Mouse (Mus musculus) MEL (cell line): Measurements from ENCODE around the gene Plekhg5.

Experiments used
- CHD1 ChIP-seq: IDR thresholded peaks from 2 replicates; pipeline ENCODE4 v1.6.1; 2012; ENCODE audit warnings: low read depth, mild to moderate bottlenecking, inconsistent platforms, low read length, improper control_type of control experiment
- CHD2 ChIP-seq: IDR thresholded peaks from 2 replicates; pipeline ENCODE4 v1.6.1; 2011; ENCODE audit warnings: low read length, improper control_type of control experiment
- CTCF ChIP-seq, 3 experiments: IDR thresholded peaks in 2 of 3; conservative IDR thresholded peaks in 1 of 3; 2 replicates each; pipeline ENCODE4 v1.5.1; 2011 to 2012; ENCODE audit warnings: low read length in 3 of 3, low read depth in 2 of 3, mild to moderate bottlenecking in 2 of 3, improper control_type of control experiment in 1 of 3, inconsistent platforms in 1 of 3, mixed read lengths in 1 of 3, moderate library complexity in 1 of 3; ENCODE audit not compliant: control insufficient read depth in 1 of 3, insufficient read depth in 1 of 3, poor library complexity in 1 of 3, severe bottlenecking in 1 of 3
- EP300 ChIP-seq, 2 experiments: IDR thresholded peaks; 2 replicates each; pipeline ENCODE4 v1.6.1; 2011; ENCODE audit warnings: improper control_type of control experiment in 2 of 2, low read length in 2 of 2, low read depth in 1 of 2, mild to moderate bottlenecking in 1 of 2
- GATA1 ChIP-seq: IDR thresholded peaks from 2 replicates; pipeline ENCODE4 v1.6.1; 2011; ENCODE audit warnings: low read depth, low read length, improper control_type of control experiment
- JUND ChIP-seq: IDR thresholded peaks from 2 replicates; pipeline ENCODE4 v1.6.1; 2011; ENCODE audit warnings: low read depth, mild to moderate bottlenecking, improper control_type of control experiment, low read length
- MEF2A ChIP-seq: IDR thresholded peaks from 2 replicates; pipeline ENCODE4 v1.6.1; 2014; ENCODE audit warnings: low read depth, mild to moderate bottlenecking, inconsistent platforms, low read length, improper control_type of control experiment; ENCODE audit not compliant: poor library complexity, insufficient replicate concordance, severe bottlenecking; ENCODE audit errors: extremely low read depth
- MYB ChIP-seq: IDR thresholded peaks from 2 replicates; pipeline ENCODE4 v1.6.1; 2011; ENCODE audit warnings: mild to moderate bottlenecking, low read depth, low read length, improper control_type of control experiment
- NRF1 ChIP-seq: IDR thresholded peaks from 2 replicates; pipeline ENCODE4 v1.6.1; 2014; ENCODE audit warnings: low read depth, mild to moderate bottlenecking, inconsistent platforms, low read length, improper control_type of control experiment, moderate library complexity; ENCODE audit not compliant: poor library complexity, insufficient read depth, severe bottlenecking
- POLR2A ChIP-seq, 2 experiments: IDR thresholded peaks; 2 replicates each; pipeline ENCODE4 v1.6.1; 2011 to 2012; ENCODE audit warnings: low read length in 2 of 2, mild to moderate bottlenecking in 2 of 2, control low read depth in 1 of 2, improper control_type of control experiment in 1 of 2, low read depth in 1 of 2, moderate library complexity in 1 of 2; ENCODE audit not compliant: control insufficient read depth in 1 of 2, insufficient read depth in 1 of 2, poor library complexity in 1 of 2
- RCOR1 ChIP-seq: IDR thresholded peaks from 2 replicates; pipeline ENCODE4 v1.6.1; 2012; ENCODE audit warnings: low read depth, mild to moderate bottlenecking, inconsistent platforms, low read length, improper control_type of control experiment
- TAL1 ChIP-seq: IDR thresholded peaks from 2 replicates; pipeline ENCODE4 v1.6.1; 2012; ENCODE audit warnings: mild to moderate bottlenecking, inconsistent platforms, low read length, moderate library complexity, mixed read lengths
- USF1 ChIP-seq: IDR thresholded peaks from 2 replicates; pipeline ENCODE4 v1.6.1; 2014; ENCODE audit warnings: low read depth, mild to moderate bottlenecking, inconsistent platforms, low read length, improper control_type of control experiment, moderate library complexity
- ZC3H11A ChIP-seq: IDR thresholded peaks from 2 replicates; pipeline ENCODE4 v1.6.1; 2012; ENCODE audit warnings: low read depth, mild to moderate bottlenecking, inconsistent platforms, low read length, improper control_type of control experiment

DNA sequence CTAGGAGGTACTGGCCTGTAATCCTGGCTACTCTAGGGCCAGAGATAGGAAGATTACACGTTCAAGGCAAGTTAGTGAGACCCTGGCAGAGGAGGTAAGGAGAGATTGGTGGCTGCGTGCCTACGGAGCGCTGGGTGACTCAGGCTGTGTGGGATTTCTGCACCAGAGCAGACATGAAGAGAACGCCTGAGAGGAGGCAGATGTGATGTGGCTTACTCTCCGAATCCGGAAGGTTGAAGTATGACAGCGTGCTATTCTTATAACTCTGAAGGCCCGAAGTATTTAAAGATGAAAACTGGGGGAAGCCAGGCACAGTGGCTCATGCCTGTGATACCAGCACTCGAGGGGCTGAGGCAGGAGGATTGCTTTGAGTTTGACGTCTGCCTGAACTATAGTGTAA, 28.2 kb downstream of the Plekhg5 start:
- TF ChIP-seq POLR2A (IDR thresholded peaks at IDR 0.05; ENCODE audit: control insufficient read depth in 1 of 2, insufficient read depth in 1 of 2, low read depth in 1 of 2, low read length in 2 of 2, poor library complexity in 1 of 2) (no peak), GATA1 (no peak), CTCF (IDR thresholded peaks at IDR 0.05 in 2 of 3, conservative IDR thresholded peaks at IDR 0.05 in 1 of 3; ENCODE audit: control insufficient read depth in 1 of 3, insufficient read depth in 1 of 3, low read depth in 2 of 3, low read length in 3 of 3, poor library complexity in 1 of 3, severe bottlenecking in 1 of 3) (no peak), NRF1 (no peak), EP300 (IDR thresholded peaks at IDR 0.05; ENCODE audit: low read depth in 1 of 2, low read length in 2 of 2) (no peak), RCOR1 (no peak), USF1 (no peak), MEF2A (no peak), CHD2 (no peak), TAL1 (no peak), ZC3H11A (no peak), CHD1 (no peak), JUND (no peak), MYB (no peak)
